Mouse (Mus musculus): ENCODE measurements around the gene Plekhh2.

DNA sequence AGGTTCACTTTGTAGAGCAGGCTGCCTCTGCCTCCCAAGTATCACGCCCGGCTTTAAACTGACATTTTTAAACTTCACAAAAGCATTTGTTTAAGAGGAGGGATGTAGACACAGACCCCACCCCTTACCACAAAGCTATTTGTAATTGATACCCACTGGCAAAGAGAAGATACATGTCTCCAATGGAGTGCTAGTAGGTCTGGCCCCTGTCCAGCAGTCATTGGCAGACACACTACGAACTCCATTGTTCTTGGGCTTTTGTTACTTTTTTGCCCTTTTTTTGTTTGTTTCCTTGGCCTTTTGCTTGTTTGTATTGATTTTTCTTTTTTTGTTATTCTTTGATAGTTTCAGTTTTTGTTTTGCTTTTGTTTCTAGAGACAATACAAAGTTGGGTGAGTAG is 26.3 kb downstream of the Plekhh2 start:
- TF ChIP-seq CTCF (conservative IDR thresholded peaks at IDR 0.05; ENCODE audit: insufficient read depth, insufficient read length, low read depth, low read length) (no peak), POLR2A (IDR thresholded peaks at IDR 0.05; ENCODE audit: low read depth, low read length) (no peak)
